31 mouse cellular contexts compared by ENCODE assay signal in genomic region chr17:31324227-31324626, GRCm38 (mm10). TPM values are rescaled to one million over a fixed set of nuclear protein-coding genes. Genes with fewer than 3 reads are reported as not detected.
DNase-seq lines count a peak whose midpoint lies in the region; ATAC-seq and TF ChIP-seq lines count a peak whose summit lies in the region.
"Had no signal": no experiment of that assay in that cellular context is flagged by ENCODE, and none has a peak within 500 bp of the region (broad histone marks: within the 10 kb centered on the region; RNA-seq: fewer than 3 reads in every experiment).

No protein-coding gene starts in this region.

- H3K9ac ChIP-seq in lung, embryonic 16.5 days (ENCODE audit: low read length) = peak overlapping the region; percentile 29; the same call in 1 of the 2 replicates
- H3K9ac ChIP-seq: embryonic facial prominence, embryonic 13.5 days; forebrain, embryonic 15.5 days; heart, embryonic 13.5 days; hindbrain, embryonic 15.5 days; liver, embryonic 13.5 days; midbrain, embryonic 15.5 days; neural tube, embryonic 15.5 days had no signal

- H3K4me3 ChIP-seq in lung, embryonic 16.5 days (ENCODE audit: low read length) = no peak overlapping the region
- H3K4me3 ChIP-seq in limb, embryonic 10.5 days = no peak overlapping the region
- H3K4me3 ChIP-seq in kidney, adult 2 months (ENCODE audit: insufficient read depth, low read depth, low read length) = no peak overlapping the region
- H3K4me3 ChIP-seq: embryonic facial prominence, embryonic 13.5 days; forebrain, embryonic 10.5 days; forebrain, embryonic 15.5 days; heart, embryonic 13.5 days; hindbrain, embryonic 15.5 days; liver, embryonic 13.5 days; midbrain, embryonic 10.5 days; midbrain, embryonic 15.5 days; neural tube, embryonic 15.5 days had no signal

- ATAC-seq in frontal cortex, adult (ENCODE audit: low TSS enrichment) = peak; percentile 36; the same call in 1 of the 2 replicates
- ATAC-seq in lung, embryonic 16.5 days (ENCODE audit: low read depth) = no peak
- ATAC-seq: forebrain, embryonic 15.5 days; midbrain, embryonic 15.5 days; Patski had no signal

- no peaks in the 10 kb centered on the region for H3K36me3 ChIP-seq in lung, embryonic 16.5 days (ENCODE audit: control insufficient read depth, insufficient read depth, low read length)
- H3K36me3 ChIP-seq in limb, embryonic 10.5 days = no peaks in the 10 kb centered on the region
- H3K36me3 ChIP-seq in kidney, adult 2 months (ENCODE audit: control insufficient read depth, insufficient read depth, low read length) = no peaks in the 10 kb centered on the region
- H3K36me3 ChIP-seq: embryonic facial prominence, embryonic 13.5 days; forebrain, embryonic 10.5 days; forebrain, embryonic 15.5 days; heart, embryonic 13.5 days; hindbrain, embryonic 15.5 days; liver, embryonic 13.5 days; midbrain, embryonic 10.5 days; midbrain, embryonic 15.5 days; neural tube, embryonic 15.5 days had no signal

- no peak for DNase-seq in frontal cortex, postnatal 10 days (ENCODE audit: low spot score in 2 of 2)
- DNase-seq in lung, postnatal 4 days = no peak
- peak; percentile 60 for DNase-seq in brain, adult 2 months (ENCODE audit: low read depth, low spot score)
- DNase-seq in limb, embryonic 10.5 days (ENCODE audit: low spot score) = no peak
- no peak for DNase-seq in urinary bladder, adult 18-20 months (ENCODE audit: low spot score in 2 of 2)
- no peak for DNase-seq in kidney, adult 2 months
- DNase-seq: adrenal gland, postnatal 10 days; cerebellum, adult 11 months; cerebellum, postnatal 10 days; gastrocnemius, postnatal 10 days; heart, postnatal 10 days; kidney, adult 11 months; kidney, postnatal 36 days; liver, embryonic 13.5 days; lung, adult 2 months; lung, postnatal 14 days; retina, postnatal 1 day; right cerebral cortex, postnatal 25 days; thymus, adult 18-20 months; thymus, postnatal 36 days had no signal

- H3K4me1 ChIP-seq in lung, embryonic 16.5 days (replicated peaks; ENCODE audit: control insufficient read depth, insufficient read depth, low read length) = peaks cover 30% of the 10 kb centered on the region
- H3K4me1 ChIP-seq in limb, embryonic 10.5 days = peaks cover 21% of the 10 kb centered on the region
- peaks cover 6% of the 10 kb centered on the region; the same call in 1 of the 2 replicates for H3K4me1 ChIP-seq in kidney, adult 2 months (ENCODE audit: control insufficient read depth, insufficient read depth, low read length)

- no peaks in the 10 kb centered on the region for H3K9me3 ChIP-seq in lung, embryonic 16.5 days (ENCODE audit: control insufficient read depth, low read length)
- H3K9me3 ChIP-seq in limb, embryonic 10.5 days (replicated peaks) = no peaks in the 10 kb centered on the region
- H3K9me3 ChIP-seq: embryonic facial prominence, embryonic 13.5 days; forebrain, embryonic 10.5 days; forebrain, embryonic 15.5 days; heart, embryonic 13.5 days; hindbrain, embryonic 15.5 days; liver, embryonic 13.5 days; midbrain, embryonic 10.5 days; midbrain, embryonic 15.5 days; neural tube, embryonic 15.5 days had no signal

- H3K27ac ChIP-seq in lung, embryonic 16.5 days (ENCODE audit: low read length) = no peak overlapping the region
- 0 out of 2 replicates have a peak overlapping the region, but pooled peaks have one; percentile 4 for H3K27ac ChIP-seq in limb, embryonic 10.5 days
- no peak overlapping the region for H3K27ac ChIP-seq in kidney, adult 2 months (ENCODE audit: insufficient read depth, low read depth, low read length)
- H3K27ac ChIP-seq: embryonic facial prominence, embryonic 13.5 days; forebrain, embryonic 10.5 days; forebrain, embryonic 15.5 days; heart, embryonic 13.5 days; hindbrain, embryonic 15.5 days; liver, embryonic 13.5 days; midbrain, embryonic 10.5 days; midbrain, embryonic 15.5 days; neural tube, embryonic 15.5 days had no signal

- H3K4me2 ChIP-seq in lung, embryonic 16.5 days (ENCODE audit: low read depth, low read length) = no peak overlapping the region
- H3K4me2 ChIP-seq: embryonic facial prominence, embryonic 13.5 days; forebrain, embryonic 15.5 days; heart, embryonic 13.5 days; hindbrain, embryonic 15.5 days; liver, embryonic 13.5 days; midbrain, embryonic 15.5 days; neural tube, embryonic 15.5 days had no signal

- no peak for TF ChIP-seq CTCF in kidney, adult 2 months (conservative IDR thresholded peaks at IDR 0.05; ENCODE audit: insufficient read depth, insufficient read length, low read depth, low read length)

- 79% methylated on average over 8 of the region's 8 CpGs for WGBS in lung, embryonic 16.5 days
- WGBS in limb, embryonic 10.5 days = 93% methylated on average over 8 of the region's 8 CpGs
- WGBS in kidney, adult 2 months = 96% methylated on average over 8 of the region's 8 CpGs

- no peaks in the 10 kb centered on the region for H3K27me3 ChIP-seq in lung, embryonic 16.5 days (ENCODE audit: control insufficient read depth, insufficient read depth, low read depth, low read length)
- no peaks in the 10 kb centered on the region for H3K27me3 ChIP-seq in limb, embryonic 10.5 days (ENCODE audit: low read depth, poor library complexity, severe bottlenecking)
- no peaks in the 10 kb centered on the region for H3K27me3 ChIP-seq in kidney, adult 2 months (replicated peaks; ENCODE audit: control insufficient read depth, insufficient read depth, low read length)
- H3K27me3 ChIP-seq: embryonic facial prominence, embryonic 13.5 days; forebrain, embryonic 15.5 days; heart, embryonic 13.5 days; hindbrain, embryonic 15.5 days; liver, embryonic 13.5 days; midbrain, embryonic 15.5 days; neural tube, embryonic 15.5 days; Patski had no signal

- no peak for TF ChIP-seq POLR2A in kidney, adult 2 months (IDR thresholded peaks at IDR 0.05; ENCODE audit: low read depth, low read length)

RNA-seq across cellular contexts. Expression of gene Slc37a1, which starts 37.6 kb away (rescaled TPM):
- 13.4 and 13.5 TPM in 2 replicates for polyA plus RNA-seq in lung, embryonic 16.5 days (2015; fragmentation: Nextera tagmentation; extraction: Ambion mirVana)
- 3.3 and 4.1 TPM in 2 replicates for polyA plus RNA-seq in limb, embryonic 10.5 days (2016; fragmentation: Nextera tagmentation; extraction: Ambion mirVana)
- polyA plus RNA-seq in kidney, adult 2 months (2012; rRNA removed) = 6.3 and 6.5 TPM in 2 replicates

RNA-seq across cellular contexts. Expression of gene Rsph1, which starts 47.0 kb away (rescaled TPM):
- 20.1 and 24.0 TPM in 2 replicates for polyA plus RNA-seq in lung, embryonic 16.5 days (2015; fragmentation: Nextera tagmentation; extraction: Ambion mirVana)
- polyA plus RNA-seq in limb, embryonic 10.5 days (2016; fragmentation: Nextera tagmentation; extraction: Ambion mirVana) = 0.62 and 0.90 TPM in 2 replicates
- polyA plus RNA-seq in kidney, adult 2 months (2012; rRNA removed) = 0.73 and 1.1 TPM in 2 replicates

Comparison
In these comparisons a context has a peak if more than half of its experiments do, and no peak if none do; other contexts are left out.
1. RNA of gene Rsph1, which starts 47.0 kb away (polyA plus RNA-seq): 20.1 to 24.0 TPM in lung, embryonic 16.5 days; 0.73 to 1.1 TPM in kidney, adult 2 months and 0.62 to 0.90 TPM in limb, embryonic 10.5 days; every median in the first group is over 10 times any median in the second.